Mouse (Mus musculus) 3134 (cell line): ENCODE measurements around the gene Cpne8.
"Not testable (repeated sequence)": the region's sequence is repeated elsewhere in the genome, so short reads cannot be mapped to it uniquely, and the experiment has no call there.

Source experiments
- DNase-seq: peaks from one replicate; pipeline ENCODE4 v3.0.0-alpha.2; 2011; ENCODE audit warnings: low spot score; ENCODE audit not compliant: insufficient read length; ENCODE audit errors: extremely low read depth

Cpne8 gene

GRCm38 (mm10) chr15:90491558-90491957 is 187.7 kb downstream of the Cpne8 start:
- DNase-seq: no peak

- DNase-seq: no peak
Measured at GRCm38 (mm10) chr15:90490186-90490585, 189.0 kb downstream of the Cpne8 start.

- DNase-seq: not testable (repeated sequence)
Measured at GRCm38 (mm10) chr15:90470561-90470960, 208.7 kb downstream of the Cpne8 start.

- DNase-seq: no peak
Measured at GRCm38 (mm10) chr15:90463281-90463680, 216.0 kb downstream of the Cpne8 start.

- no peak for DNase-seq
Measured at GRCm38 (mm10) chr15:90446076-90446475, 233.2 kb downstream of the Cpne8 start.
